Mouse (Mus musculus) G1E (cell line): ENCODE measurements at regions not wholly inside any gene's neighbourhood (a gene's known extent, or its start where the extent isn't known, plus 50 kb on each side); places are given as distances from the start of the nearest gene placed in this dataset.

Experiments used
- CTCF ChIP-seq: IDR thresholded peaks from 2 replicates; pipeline ENCODE4 v1.5.1; 2012; ENCODE audit warnings: low read depth, low read length, inconsistent platforms, mixed read lengths
- GATA1 ChIP-seq: IDR thresholded peaks from 2 replicates; pipeline ENCODE4 v1.6.1; 2012; ENCODE audit warnings: borderline replicate concordance, low read length, inconsistent platforms, mixed read lengths
- GATA2 ChIP-seq: IDR thresholded peaks from 2 replicates; pipeline ENCODE4 v1.6.1; 2012; ENCODE audit warnings: low read depth, low read length, inconsistent platforms, borderline replicate concordance
- POLR2AphosphoS5 ChIP-seq: IDR thresholded peaks from 2 replicates; pipeline ENCODE4 v1.6.1; 2012; ENCODE audit warnings: low read depth, low read length, inconsistent platforms; ENCODE audit not compliant: insufficient replicate concordance
- TAL1 ChIP-seq: conservative IDR thresholded peaks from 2 replicates; pipeline ENCODE4 v1.6.1; 2012; ENCODE audit warnings: low read depth, low read length, inconsistent platforms, mixed read lengths

GRCm38 (mm10) chr12:13724511-13724910 is 427.3 kb downstream of the Fam84a start:
- TF ChIP-seq GATA1 (no peak), CTCF (no peak), POLR2AphosphoS5 (no peak), TAL1 (no peak), GATA2 (no peak)
